Mouse (Mus musculus) midbrain, embryonic 14.5 days (tissue): ENCODE measurements around the gene Olfr308. TPM values are rescaled to one million over a fixed set of nuclear protein-coding genes. Genes with fewer than 3 reads are reported as not detected.

Experiments
- microRNA-seq: library from miRNA; unstranded; fragments of <30 nt; microRNA quantifications from one replicate; pipeline ENCODE4, GENCODE M21; 2016
- polyA plus RNA-seq: library from polyadenylated mRNA; unstranded; fragments of >200 nt; fragmentation: Nextera tagmentation; extraction: Ambion mirVana; gene quantifications from 2 replicates; pipeline ENCODE4 v1.2.1, GENCODE M21; 2014

Olfr308 gene
- polyA plus RNA-seq, 1 experiment from 2014 or later = not detected

Small RNA genes within 50 kb of the gene (microRNA-seq; reads per million reads assigned to microRNA genes)
- gene Gm23192 = not detected

Other genes starting within 250 kb of the Olfr308 start
- not detected in 2 replicates for gene Vmn2r75, start 153.9 kb downstream of the Olfr308 start, polyA plus RNA-seq
- gene Vmn2r76, start 79.3 kb downstream of the Olfr308 start, polyA plus RNA-seq = not detected in 2 replicates
- gene Olfr310, start 48.5 kb downstream of the Olfr308 start, polyA plus RNA-seq = not detected in 2 replicates
- gene Olfr309, start 11.9 kb downstream of the Olfr308 start, polyA plus RNA-seq = not detected in 2 replicates
- gene Olfr307, start 12.0 kb upstream of the Olfr308 start, polyA plus RNA-seq = not detected in 2 replicates
- gene Olfr305, start 41.3 kb upstream of the Olfr308 start, polyA plus RNA-seq = not detected in 2 replicates
- not detected in 2 replicates for gene Olfr304, start 61.0 kb upstream of the Olfr308 start, polyA plus RNA-seq
- gene Olfr303, start 72.2 kb upstream of the Olfr308 start, polyA plus RNA-seq = not detected in 2 replicates
- not detected in 2 replicates for gene Olfr301, start 78.2 kb upstream of the Olfr308 start, polyA plus RNA-seq
- gene Olfr299, start 134.3 kb upstream of the Olfr308 start, polyA plus RNA-seq = not detected in 2 replicates
- gene Olfr298, start 166.9 kb upstream of the Olfr308 start, polyA plus RNA-seq = not detected in 2 replicates
- gene Olfr297, start 194.3 kb upstream of the Olfr308 start, polyA plus RNA-seq = not detected in 2 replicates